Mouse (Mus musculus): ENCODE results near the gene Clhc1.

- TF ChIP-seq POLR2A (IDR thresholded peaks at IDR 0.05; ENCODE audit: borderline replicate concordance, control insufficient read depth, low read depth, low read length) (no peak), CTCF (IDR thresholded peaks at IDR 0.05; ENCODE audit: control insufficient read depth, insufficient read depth, low read length) (no peak)
Measured at GRCm38 (mm10) chr11:29560990-29561389, 13.2 kb downstream of the Clhc1 start.

All from bone marrow, adult 2 months (tissue).